Mouse (Mus musculus): Measurements from ENCODE around the gene Vps36. TPM values are rescaled to one million over a fixed set of nuclear protein-coding genes. Genes with fewer than 3 reads are reported as not detected.

The Vps36 gene
- total and polyA plus RNA-seq, 3 experiments, result 21.7 to 27.9 TPM; not detected in 1

GRCm38 (mm10) chr8:22258946-22259450, 66.4 kb downstream of the Vps36 start:
- Histone ChIP-seq H3K9me3 (replicated peaks; ENCODE audit: insufficient read depth, low read length) (no peaks in the 10 kb centered on the region), H3K4me3 (ENCODE audit: control insufficient read depth in 1 of 2, insufficient read depth in 1 of 2, low read depth in 2 of 2, low read length in 2 of 2) (no peak overlapping the region), H3K27ac (ENCODE audit: control insufficient read depth, low read depth, low read length) (no peak overlapping the region), H3K36me3 (ENCODE audit: control insufficient read depth in 1 of 2, insufficient read depth in 2 of 2, low read length in 2 of 2) (no peaks in the 10 kb centered on the region), H3K4me1 (ENCODE audit: control insufficient read depth in 1 of 2, insufficient read depth in 2 of 2, low read length in 2 of 2) (peaks cover 0 to 6% of the 10 kb centered on the region in 2 experiments; a peak in 2 of 4 replicates), H3K9ac (ENCODE audit: control insufficient read depth, low read depth, low read length, poor library complexity, severe bottlenecking) (no peak overlapping the region), H3K79me2 (ENCODE audit: control insufficient read depth, insufficient read depth, low read length, poor library complexity) (no peaks in the 10 kb centered on the region), H3K27me3 (ENCODE audit: control insufficient read depth in 1 of 2, insufficient read depth in 2 of 2, low read length in 2 of 2) (no peaks in the 10 kb centered on the region)
- no peak for DNase-seq (ENCODE audit: low read depth, low spot score)
- no peak for TF ChIP-seq MYC (IDR thresholded peaks at IDR 0.05; ENCODE audit: low read depth, low read length)
- TF ChIP-seq KAT2A (conservative IDR thresholded peaks at IDR 0.05; ENCODE audit: low read depth, low read length), result no peak
- no peak for TF ChIP-seq CTCF (IDR thresholded peaks at IDR 0.05 in 2 of 3, conservative IDR thresholded peaks at IDR 0.05 in 1 of 3; ENCODE audit: control insufficient read depth in 1 of 3, insufficient read depth in 1 of 3, low read depth in 2 of 3, low read length in 3 of 3, poor library complexity in 1 of 3, severe bottlenecking in 1 of 3)
- TF ChIP-seq TAL1 (IDR thresholded peaks at IDR 0.05; ENCODE audit: low read length), result no peak
- TF ChIP-seq EP300 (IDR thresholded peaks at IDR 0.05; ENCODE audit: low read depth in 1 of 2, low read length in 2 of 2), result no peak
- no peak for TF ChIP-seq HCFC1 (IDR thresholded peaks at IDR 0.05; ENCODE audit: low read depth, low read length)
- no peak for TF ChIP-seq NRF1 (IDR thresholded peaks at IDR 0.05; ENCODE audit: insufficient read depth, low read depth, low read length, poor library complexity, severe bottlenecking)
- no peak for TF ChIP-seq NELFE (IDR thresholded peaks at IDR 0.05; ENCODE audit: low read depth, low read length)
- no peak for TF ChIP-seq E2F4 (IDR thresholded peaks at IDR 0.05; ENCODE audit: borderline replicate concordance, low read depth, low read length)
- TF ChIP-seq ZNF384 (IDR thresholded peaks at IDR 0.05; ENCODE audit: low read depth, low read length), result no peak

GRCm38 (mm10) chr8:22259531-22259930, 66.9 kb downstream of the Vps36 start:
- Histone ChIP-seq H3K4me1 (ENCODE audit: control insufficient read depth in 1 of 2, insufficient read depth in 2 of 2, low read length in 2 of 2) (peaks cover 0 to 6% of the 10 kb centered on the region in 2 experiments; a peak in 2 of 4 replicates), H3K4me3 (ENCODE audit: control insufficient read depth in 1 of 2, insufficient read depth in 1 of 2, low read depth in 2 of 2, low read length in 2 of 2) (no peak overlapping the region), H3K27me3 (ENCODE audit: control insufficient read depth in 1 of 2, insufficient read depth in 2 of 2, low read length in 2 of 2) (no peaks in the 10 kb centered on the region), H3K36me3 (ENCODE audit: control insufficient read depth in 1 of 2, insufficient read depth in 2 of 2, low read length in 2 of 2) (no peaks in the 10 kb centered on the region), H3K27ac (ENCODE audit: control insufficient read depth, low read depth, low read length) (no peak overlapping the region), H3K9ac (ENCODE audit: control insufficient read depth, low read depth, low read length, poor library complexity, severe bottlenecking) (no peak overlapping the region), H3K9me3 (replicated peaks; ENCODE audit: insufficient read depth, low read length) (no peaks in the 10 kb centered on the region), H3K79me2 (ENCODE audit: control insufficient read depth, insufficient read depth, low read length, poor library complexity) (no peaks in the 10 kb centered on the region)
- DNase-seq (ENCODE audit: low read depth, low spot score), result no peak
- TF ChIP-seq GATA1 (IDR thresholded peaks at IDR 0.05; ENCODE audit: low read depth, low read length) (no peak), TBP (IDR thresholded peaks at IDR 0.05; ENCODE audit: low read depth, low read length) (no peak), MAX (IDR thresholded peaks at IDR 0.05; ENCODE audit: low read length) (no peak), POLR2A (IDR thresholded peaks at IDR 0.05; ENCODE audit: control insufficient read depth in 1 of 2, insufficient read depth in 1 of 2, low read depth in 1 of 2, low read length in 2 of 2, poor library complexity in 1 of 2) (no peak), ETS1 (IDR thresholded peaks at IDR 0.05; ENCODE audit: low read depth, low read length) (no peak), ZNF384 (IDR thresholded peaks at IDR 0.05; ENCODE audit: low read depth, low read length) (no peak), NELFE (IDR thresholded peaks at IDR 0.05; ENCODE audit: low read depth, low read length) (no peak), SMC3 (IDR thresholded peaks at IDR 0.05; ENCODE audit: low read depth, low read length) (no peak), NRF1 (IDR thresholded peaks at IDR 0.05; ENCODE audit: insufficient read depth, low read depth, low read length, poor library complexity, severe bottlenecking) (no peak), MYB (IDR thresholded peaks at IDR 0.05; ENCODE audit: low read depth, low read length) (no peak), MEF2A (IDR thresholded peaks at IDR 0.05; ENCODE audit: extremely low read depth, insufficient replicate concordance, low read depth, low read length, poor library complexity, severe bottlenecking) (no peak)

Measured in MEL (cell line).